Mouse (Mus musculus) kidney, adult 11 months (tissue): Measurements from ENCODE around the gene Fam222a.

Experiments used
- DNase-seq: peaks from one replicate; pipeline ENCODE4 v3.0.0; 2022

Gene Fam222a

GRCm38 (mm10) chr5:114567565-114568197 lies at the start of gene Fam222a:
Gene Fam222a, plus strand, starts transcription at chr5:114568016.
- DNase-seq, result peak; percentile 72

DNA sequence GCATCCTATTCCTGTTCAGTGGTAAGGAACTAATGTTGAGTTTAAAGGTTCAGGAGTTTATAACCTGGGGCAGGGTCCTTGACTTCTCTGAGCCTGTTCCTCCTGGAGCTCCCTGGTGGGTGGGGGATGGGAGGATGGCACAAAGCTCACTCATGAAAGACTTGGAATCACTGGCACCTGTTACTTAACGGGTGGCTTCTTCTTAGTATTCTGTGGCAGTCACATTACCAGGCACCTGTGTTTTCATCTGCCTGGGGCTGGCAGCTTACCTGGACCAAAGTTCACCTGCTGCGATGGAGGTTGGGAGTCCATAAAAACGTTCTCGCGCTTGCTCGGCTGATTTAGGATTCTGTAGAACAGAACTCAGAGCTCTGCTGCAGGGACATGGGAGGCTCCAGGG lies 39.5 kb upstream of the Fam222a start:
- DNase-seq, result peak; percentile 63

- DNase-seq, result no peak
These were observed 37.5 kb upstream of the Fam222a start for GRCm38 (mm10) chr5:114530337-114530736.

GRCm38 (mm10) chr5:114532055-114532454 lies 35.8 kb upstream of the Fam222a start:
- DNase-seq, result no peak

GRCm38 (mm10) chr5:114537308-114538020 lies 30.4 kb upstream of the Fam222a start:
- no peak for DNase-seq

GRCm38 (mm10) chr5:114538021-114538405 lies 29.8 kb upstream of the Fam222a start:
- DNase-seq, result no peak

DNA sequence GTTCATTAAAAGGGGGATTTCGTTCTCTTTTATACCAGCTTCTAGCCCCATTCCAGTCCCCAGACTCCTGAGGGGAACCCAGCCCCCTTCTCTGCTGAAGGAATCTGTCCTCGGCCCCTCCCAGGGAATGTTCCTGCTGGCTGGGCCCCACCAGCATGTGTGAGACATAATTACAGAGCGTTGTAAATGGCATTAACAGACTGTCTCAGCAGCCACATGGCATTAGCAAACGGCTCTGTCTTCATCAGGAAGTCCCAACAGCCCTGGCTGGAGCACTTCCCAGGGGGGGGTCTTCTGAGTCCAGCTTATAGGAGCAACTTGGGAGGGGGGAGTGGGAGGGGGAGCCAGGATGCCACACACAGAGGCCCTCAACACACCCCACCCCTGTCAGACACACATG lies 29.1 kb upstream of the Fam222a start:
- DNase-seq, result no peak

GRCm38 (mm10) chr5:114539766-114540165 lies 28.1 kb upstream of the Fam222a start:
- no peak for DNase-seq

GRCm38 (mm10) chr5:114541656-114542445 lies 26.0 kb upstream of the Fam222a start:
- no peak for DNase-seq

DNA sequence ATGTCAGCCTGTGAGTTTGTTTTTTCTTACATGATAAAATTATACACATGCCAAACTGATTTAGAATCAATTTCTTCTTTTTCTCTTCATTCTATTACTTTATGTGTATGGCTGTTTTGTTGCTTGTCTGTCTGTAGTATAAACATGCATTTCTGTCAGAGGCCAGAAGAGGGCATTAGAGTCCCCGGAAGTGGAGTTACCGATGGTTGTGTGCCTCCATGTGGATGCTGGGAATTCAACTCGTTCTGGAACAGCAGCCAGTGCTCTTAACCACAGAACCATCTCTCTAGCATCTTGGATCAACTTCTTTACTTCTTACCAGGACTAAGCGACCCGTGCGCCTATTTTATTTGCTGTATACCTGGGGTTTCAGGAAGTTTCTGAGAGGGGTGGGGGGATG lies 24.2 kb upstream of the Fam222a start:
- DNase-seq, result no peak

- DNase-seq, result no peak
These were observed 23.6 kb upstream of the Fam222a start for GRCm38 (mm10) chr5:114544205-114544604.

DNA sequence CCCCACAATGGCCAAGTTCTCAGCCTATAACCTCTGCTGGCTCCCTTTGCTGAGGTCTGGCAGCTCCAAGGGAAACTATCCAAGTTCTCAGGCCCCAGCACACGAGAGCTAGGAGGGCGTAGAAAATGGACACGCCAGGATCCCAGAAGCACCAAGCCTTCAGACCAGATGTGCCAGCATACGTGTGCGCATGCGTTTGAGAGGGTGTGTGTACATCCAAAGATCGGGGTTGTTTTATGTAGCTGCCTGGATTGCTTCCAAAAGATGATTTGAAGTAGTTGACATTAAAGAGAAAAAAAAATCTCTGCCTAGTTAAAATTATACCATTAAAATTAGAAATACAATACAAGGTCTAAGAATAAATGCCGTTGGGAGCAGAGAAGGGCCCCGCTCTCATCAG lies 22.7 kb upstream of the Fam222a start:
- DNase-seq, result no peak

GRCm38 (mm10) chr5:114548976-114549375 lies 18.8 kb upstream of the Fam222a start:
- DNase-seq, result no peak

- no peak for DNase-seq
These were observed 18.0 kb upstream of the Fam222a start for GRCm38 (mm10) chr5:114549770-114550169.

DNA sequence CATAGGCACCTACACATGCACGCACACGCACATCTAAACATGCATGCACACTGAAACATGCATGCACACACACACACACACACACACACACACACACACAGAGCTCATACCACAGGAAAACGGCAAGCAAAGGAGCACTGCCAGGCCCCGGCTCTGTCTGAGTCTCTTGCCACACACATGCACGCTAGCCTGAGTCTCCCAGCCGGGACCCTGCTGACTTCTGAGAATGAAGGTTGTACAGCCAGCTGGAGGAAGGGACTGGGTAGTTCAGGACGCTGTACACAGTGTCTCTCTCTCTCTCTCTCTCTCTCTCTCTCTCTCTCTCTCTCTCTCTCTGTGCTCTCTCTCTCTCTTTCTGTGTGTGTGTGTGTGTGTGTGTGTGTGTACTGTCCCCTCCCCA lies 17.4 kb upstream of the Fam222a start:
- no peak for DNase-seq

GRCm38 (mm10) chr5:114550886-114551492 lies 16.8 kb upstream of the Fam222a start:
- DNase-seq, result no peak

- no peak for DNase-seq
These were observed 15.2 kb upstream of the Fam222a start for GRCm38 (mm10) chr5:114552507-114553208.

GRCm38 (mm10) chr5:114553706-114554105 lies 14.1 kb upstream of the Fam222a start:
- no peak for DNase-seq

- no peak for DNase-seq
These were observed 12.4 kb upstream of the Fam222a start for GRCm38 (mm10) chr5:114555424-114555823.

DNA sequence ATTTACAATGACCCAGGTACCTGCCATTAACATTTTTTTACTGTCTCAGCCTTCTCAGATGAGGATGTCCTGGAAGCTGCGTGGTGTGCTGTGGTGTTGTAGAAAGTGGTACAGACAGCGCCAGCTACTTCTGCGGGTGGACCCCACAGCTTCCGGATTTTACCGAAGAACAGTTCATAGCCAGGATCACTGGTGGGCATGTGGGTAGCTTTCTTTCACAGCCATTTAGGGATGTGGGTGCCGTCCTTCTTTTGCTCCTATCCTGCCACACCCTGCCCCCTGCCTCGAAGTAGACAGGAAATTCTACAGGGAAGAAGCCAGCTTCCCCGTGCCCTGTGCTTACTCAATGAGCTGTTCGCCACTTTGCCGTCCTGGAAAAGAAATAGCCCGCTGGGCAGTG lies 11.7 kb upstream of the Fam222a start:
- no peak for DNase-seq

DNA sequence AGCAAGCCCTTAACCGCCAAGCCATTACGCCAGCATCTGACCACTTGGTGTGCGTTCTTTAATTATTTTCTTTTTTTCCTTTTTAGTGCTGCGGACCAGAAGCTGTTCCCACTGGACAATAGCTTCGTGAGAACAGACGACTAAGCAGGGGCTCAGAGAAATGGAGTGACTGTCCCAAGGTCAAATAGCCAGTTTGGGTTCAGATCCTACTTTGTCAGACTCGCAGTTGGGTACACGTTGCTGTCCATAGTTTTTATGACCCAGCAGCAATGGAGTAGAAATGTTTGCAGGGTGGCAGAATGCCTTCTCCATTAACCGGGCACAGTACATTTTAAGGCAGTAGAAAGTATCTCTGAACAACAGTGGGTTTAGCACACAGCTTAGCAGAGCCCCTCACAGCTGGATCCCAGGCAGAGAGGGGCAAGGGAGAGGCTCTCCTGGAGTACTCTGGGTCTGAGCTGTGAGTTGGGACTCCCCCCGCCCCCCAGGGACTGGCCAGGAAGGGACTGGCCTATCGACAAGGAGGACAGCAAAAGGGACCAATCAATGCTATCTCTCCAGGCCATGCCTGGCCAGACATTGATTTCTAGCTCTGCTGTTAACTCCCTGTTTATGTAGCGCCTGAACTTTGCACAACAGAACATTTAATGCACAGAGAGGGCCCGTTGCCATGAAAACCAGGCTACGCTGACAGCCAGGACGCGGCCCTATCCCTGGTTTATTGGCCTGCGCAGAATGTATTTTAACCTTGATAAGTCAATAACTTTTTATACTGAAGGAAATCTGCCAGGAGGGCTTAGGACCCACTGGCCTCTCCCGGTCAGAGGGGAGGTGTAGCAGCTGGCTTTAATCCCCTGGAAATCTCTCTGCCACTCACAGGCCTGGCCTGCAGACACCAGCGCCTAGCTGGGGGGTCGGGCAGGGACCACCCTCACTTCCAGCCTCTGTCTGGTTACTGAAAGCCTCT lies 9.8 kb upstream of the Fam222a start:
- DNase-seq, result no peak

- DNase-seq, result no peak
These were observed 7.3 kb upstream of the Fam222a start for GRCm38 (mm10) chr5:114560533-114560936.
